Mouse (Mus musculus) CD4-positive, CD25-positive, alpha-beta regulatory T cell, adult 4 months (primary cell): Measurements from ENCODE around the gene Ccdc117. TPM values are rescaled to one million over a fixed set of nuclear protein-coding genes. Genes with fewer than 3 reads are reported as not detected.
A peak's percentile ranks its signal among the peaks of the same experiment; 100 is the strongest.
"Not testable (repeated sequence)": the region's sequence is repeated elsewhere in the genome, so short reads cannot be mapped to it uniquely, and the experiment has no call there.

Source experiments
- ATAC-seq: one replicate; pipeline ENCODE4 v1.8.0; 2017
- polyA plus RNA-seq, 2 experiments: library from polyadenylated mRNA; unstranded; fragments of 100-300 nt; shearing (Covaris generic); gene quantifications; one replicate each; pipeline ENCODE4 v1.2.1; 2017

Ccdc117 gene
- polyA plus RNA-seq, 2 experiments from 2014 or later, result 2.9 to 5.2 TPM

DNA sequence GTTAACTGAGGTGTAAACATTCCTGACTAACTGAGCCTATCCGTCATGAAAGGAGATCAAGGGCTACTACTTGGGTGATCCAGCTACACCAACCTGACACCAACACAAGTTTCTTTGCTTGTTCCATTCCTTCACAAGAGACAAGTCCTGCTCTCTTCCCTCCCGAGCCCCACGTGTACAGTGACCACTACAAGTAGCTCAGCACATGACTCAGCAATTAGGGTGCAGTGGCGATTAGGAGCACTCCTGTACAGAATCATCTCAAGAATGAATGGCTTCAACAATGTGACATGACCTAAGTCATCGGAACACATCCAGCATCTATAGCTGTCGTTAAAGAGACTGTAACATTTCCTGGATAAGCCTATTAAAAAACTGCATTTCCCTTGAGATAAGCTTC is 11.3 kb downstream of the Ccdc117 start:
- no peak for ATAC-seq

DNA sequence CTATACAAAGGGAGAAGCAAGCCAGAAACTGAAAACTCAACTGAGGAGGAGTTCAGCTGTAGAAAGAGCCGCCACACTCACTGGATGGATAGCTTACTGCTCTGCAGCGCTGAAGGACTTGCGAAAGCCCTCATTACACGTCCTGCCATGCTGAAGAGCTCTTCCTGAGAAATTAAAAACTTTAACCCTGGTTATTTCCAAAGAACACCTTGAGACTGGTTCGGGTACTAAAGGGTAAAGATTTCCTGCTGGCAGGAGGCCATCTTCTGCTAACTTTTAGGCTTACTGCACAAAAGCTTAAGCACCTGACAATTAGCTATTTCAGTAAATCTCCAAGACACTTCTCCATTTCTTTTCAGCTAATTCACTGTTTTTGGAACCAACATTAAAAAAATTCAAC is 11.8 kb downstream of the Ccdc117 start:
- no peak for ATAC-seq

DNA sequence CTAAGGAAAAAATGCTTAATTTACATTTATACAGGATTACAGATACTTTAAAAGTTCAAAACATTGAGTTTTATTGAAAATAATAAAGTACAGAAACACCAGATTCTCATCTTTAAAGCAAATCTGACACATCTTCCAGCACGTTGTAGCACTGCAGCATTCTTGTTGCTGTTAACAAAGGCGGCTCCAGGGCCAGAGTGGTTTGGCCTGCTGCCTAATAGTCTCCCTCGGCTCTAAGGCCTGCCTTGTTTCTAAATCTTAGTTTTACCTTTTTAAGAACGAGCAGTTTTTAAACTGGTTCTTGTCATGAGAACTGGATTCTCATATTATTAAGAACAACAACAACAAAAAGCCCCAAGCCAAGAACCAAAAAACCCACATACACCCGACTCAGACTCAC is 13.1 kb downstream of the Ccdc117 start:
- no peak for ATAC-seq

DNA sequence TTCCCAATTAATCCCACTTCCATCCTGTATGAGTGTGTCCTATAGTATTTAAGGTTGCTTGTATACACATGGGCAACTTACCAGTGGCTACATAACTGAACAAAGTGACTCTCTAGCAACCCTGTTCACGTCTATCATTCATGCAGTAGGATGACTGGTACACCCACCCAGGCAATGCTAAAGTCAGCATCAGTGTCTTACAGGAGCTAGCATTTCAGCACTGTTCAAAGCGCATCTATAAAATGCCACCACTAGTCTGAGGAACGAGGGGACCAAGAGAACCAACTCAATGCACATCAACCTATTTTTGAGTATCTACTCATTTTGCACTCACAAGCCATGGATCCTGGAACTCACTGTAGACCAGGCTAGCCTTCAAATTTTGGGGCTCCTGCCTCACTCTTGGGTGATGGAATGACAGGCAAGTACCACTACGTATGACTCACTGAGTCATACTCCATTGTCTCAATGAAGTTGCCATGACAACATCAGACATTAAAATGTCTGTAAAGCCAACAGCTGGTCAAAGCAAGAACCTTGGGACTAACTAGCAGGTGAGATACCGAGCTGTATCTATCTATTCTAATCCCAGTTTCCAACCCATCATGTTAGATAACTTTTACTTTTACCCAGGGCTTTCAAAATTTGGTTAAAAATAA is 14.0 kb downstream of the Ccdc117 start:
- no peak for ATAC-seq

DNA sequence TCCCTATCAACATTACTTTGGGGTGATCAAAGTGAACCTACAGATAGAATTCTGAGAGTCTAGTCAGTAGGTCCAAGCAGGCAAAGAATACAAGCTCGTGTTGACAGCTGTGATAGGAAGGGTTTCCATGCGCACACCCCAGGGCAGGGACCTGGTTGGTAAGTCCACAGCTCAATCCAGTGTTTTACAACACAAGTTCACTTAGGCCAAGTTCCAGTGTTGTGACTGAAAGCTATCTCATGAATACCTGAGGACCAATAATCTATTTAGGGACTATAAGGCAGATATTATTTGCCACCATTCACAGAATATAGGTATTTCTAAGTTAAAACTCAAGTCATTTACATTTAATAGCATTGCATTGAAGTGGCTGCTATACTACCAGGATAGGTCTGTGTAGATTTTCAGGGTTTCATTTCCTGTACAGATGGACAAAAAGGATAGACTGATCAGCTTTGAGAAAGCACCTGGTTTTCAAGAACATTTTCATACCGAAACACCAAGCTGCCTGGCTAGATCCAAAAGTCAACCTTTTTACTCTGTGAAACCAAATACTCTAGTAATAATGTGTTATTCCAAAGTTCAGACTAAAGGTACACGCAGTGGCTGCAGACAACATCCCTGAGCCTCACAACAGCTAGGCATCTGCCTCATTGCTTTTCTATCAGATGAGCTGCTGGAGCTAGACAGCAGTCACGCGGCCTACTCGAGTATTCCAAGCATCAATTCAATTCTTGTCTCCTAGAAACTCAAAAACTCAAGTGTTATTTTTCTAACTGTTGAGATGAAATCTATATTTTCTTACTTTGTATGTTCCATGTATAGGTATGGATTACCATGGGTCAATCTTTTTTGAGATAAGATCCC is 15.2 kb downstream of the Ccdc117 start:
- no peak for ATAC-seq

DNA sequence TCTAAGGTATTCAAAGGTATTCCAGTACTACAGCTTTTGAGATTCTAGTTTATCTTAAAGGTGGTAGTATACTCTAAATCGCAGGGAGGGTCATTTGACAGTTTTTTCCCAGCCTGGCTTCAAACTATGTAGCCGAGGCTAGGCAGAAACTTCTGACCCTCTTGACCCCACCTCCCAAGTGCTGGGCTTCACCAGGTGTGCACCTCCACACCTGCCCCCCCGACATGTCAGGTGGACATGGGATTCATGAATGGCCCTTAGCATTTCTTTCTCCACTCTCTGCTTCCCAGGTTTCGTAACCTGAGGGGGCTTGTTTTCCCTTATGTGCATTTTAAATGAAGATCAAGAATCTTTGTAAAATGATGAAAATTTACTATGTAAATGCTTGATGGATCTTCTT is 16.6 kb downstream of the Ccdc117 start:
- no peak for ATAC-seq

DNA sequence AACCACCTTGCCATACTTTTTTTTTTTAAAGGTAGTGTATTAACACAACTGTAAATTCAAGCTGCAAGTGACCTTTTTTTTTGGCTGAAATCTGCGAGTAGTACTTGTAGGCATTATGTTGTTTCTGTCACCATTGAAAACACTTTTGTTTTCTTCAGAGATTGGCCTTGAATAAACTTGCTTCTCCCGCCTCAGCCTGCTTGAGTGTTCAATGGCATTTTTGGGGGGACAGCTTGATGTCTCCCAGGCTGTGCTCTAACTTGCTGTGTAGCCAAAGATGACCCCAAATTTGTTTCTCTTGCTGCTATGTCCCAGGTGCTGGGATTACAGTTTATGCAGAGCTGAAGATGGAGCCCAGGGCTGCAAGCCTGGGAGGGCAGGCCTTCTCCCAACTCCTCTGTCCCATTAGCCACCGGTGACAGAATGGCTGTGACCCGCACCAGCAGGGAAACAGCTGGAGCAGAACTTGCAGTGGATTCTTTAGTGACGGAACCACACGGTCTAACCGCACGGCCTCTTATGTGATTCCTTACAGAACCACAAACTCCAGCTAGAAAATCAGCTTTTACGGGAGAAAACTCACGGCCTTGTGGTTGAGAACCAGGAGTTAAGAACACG is 19.1 kb downstream of the Ccdc117 start:
- ATAC-seq, result no peak

DNA sequence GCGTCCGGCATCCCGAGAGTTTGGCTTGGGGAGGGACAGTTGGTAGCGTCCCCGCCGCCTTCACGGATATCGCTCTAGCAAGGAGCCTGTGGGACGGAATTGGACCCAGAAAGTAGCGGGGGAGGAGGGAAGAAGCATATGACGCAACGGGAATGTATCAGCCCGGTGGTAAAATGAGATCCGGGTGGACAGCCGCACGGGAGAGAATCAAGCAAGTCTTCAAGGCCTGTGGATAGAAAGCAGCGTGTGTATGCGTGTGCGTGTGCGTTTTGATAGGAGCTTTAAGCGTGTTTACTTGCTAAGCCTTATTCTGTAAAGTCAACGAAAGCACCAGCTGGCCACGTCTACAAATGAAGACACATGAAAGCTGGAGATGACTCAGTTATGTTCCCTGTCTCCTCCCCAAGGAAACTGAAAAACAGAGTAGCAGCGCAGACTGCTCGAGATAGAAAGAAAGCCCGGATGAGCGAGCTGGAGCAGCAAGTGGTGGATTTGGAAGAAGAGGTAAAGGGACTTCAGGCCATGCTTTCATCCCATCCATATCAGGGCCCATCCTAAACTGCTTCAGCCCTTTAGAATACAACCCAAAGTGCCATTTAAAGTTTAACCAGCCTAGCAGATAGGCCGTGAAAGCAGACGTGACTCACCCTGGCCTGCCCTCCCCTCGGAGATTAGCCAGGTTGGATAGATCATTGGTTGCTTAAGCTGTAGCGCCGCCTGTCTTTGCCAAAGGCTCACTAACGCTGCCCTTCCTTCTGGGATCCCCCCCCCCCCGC is 20.3 kb downstream of the Ccdc117 start:
- peak; percentile 56 for ATAC-seq

DNA sequence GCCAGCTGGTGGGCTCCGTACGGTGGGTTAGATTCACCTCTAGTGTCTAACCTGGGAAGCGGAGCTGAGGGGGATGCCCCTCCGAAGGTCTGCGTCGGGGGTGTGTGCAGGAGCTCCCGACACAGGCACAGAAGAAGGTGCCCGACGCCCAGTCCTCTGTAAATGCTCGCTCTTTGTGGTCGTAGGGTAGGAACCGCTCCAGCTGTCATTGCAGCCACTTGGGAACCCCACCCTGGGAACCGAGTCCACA is 20.8 kb downstream of the Ccdc117 start:
- peak; percentile 46 for ATAC-seq

DNA sequence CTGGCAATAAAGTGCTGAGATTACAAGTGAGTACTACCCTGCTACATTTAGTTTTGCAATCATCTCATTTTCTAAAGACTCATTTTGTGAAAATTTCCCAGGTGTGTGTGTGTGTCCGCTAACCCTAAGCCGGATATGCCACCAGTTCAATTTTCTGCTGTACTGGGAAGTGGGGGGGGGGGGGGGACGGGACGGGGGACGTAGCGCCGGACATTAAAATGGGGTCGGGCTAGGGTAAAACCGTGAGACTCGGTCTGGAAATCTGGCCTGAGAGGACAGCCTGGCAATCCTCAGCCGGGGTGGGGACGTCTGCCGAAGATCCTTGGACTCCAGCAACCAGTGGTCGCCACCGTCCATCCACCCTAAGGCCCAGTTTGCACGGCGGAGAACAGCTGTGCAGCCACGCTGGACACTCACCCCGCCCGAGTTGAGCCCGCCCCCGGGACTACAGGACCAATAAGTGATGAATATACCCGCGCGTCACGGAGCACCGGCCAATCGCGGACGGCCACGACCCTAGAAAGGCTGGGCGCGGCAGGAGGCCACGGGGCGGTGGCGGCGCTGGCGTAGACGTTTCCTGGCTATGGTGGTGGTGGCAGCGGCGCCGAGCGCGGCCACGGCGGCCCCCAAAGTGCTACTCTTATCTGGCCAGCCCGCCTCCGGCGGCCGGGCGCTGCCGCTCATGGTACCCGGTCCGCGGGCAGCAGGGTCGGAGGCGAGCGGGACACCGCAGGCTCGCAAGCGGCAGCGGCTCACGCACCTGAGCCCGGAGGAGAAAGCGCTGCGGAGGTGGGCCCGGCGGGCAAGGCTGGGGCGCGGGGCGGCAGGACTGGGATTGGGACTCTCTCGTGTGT is 21.3 kb downstream of the Ccdc117 start, which contains the start of gene Xbp1:
Xbp1 (plus strand) TSS at position 248 of the 854 bp plus-strand sequence.
- ATAC-seq, result peak; percentile 89

DNA sequence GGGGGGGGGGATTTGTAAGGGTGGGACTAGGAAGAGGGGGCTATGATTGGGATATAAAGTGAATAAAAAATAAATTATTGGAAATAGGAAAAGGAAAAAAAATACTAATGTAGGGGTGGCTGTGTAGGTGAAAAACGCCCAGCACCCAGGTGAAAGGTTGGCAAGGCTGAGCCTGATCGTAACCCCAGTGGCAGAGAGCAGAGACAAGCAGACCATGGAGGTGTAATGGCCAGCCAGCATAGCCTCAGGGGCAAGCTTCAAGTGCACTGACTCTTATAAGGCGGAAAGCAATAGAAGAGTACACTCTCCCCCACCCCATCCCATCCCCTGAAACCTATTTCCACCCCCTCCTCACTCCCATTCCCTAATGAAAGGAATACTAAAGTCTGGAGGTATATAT is 22.3 kb downstream of the Ccdc117 start:
- ATAC-seq, result no peak

DNA sequence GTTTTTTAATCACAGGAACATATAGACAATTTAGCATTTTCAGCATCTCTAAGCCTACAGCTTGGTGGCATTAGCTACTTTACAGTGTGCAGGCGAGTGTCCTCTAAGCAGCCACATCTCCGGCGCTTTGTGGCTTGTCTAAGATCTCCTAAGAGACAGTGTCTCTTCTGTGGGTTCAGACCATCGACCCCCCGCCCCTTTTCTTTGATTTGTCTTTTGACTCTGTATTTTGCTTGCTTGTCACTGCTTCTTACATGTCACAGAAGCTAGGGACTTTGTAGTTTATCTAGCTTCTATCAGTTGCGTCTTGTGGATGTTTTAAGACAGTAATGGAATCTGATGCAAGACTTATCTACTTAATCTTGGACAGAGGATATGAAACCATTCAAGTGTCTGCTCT is 24.6 kb downstream of the Ccdc117 start:
- no peak for ATAC-seq

DNA sequence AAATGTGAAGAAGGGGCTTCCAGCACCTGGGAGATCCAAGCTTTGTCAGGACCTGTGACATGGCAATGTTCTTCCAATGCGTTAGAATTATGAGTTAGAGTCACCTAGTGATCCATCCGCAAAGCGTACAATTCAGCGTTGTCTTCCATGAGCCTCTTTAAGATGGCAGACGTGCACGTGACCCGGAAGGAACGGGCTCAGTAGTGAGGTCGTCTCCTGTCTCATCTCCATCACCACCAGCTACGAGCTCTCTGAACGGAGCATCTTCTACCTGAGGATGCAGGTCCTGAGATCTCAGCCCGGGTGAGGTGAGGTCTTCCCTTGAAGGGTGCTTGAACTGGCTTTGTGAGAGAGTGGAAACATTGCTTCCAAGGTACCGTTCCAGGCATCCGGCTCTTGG is 25.4 kb downstream of the Ccdc117 start:
- no peak for ATAC-seq

DNA sequence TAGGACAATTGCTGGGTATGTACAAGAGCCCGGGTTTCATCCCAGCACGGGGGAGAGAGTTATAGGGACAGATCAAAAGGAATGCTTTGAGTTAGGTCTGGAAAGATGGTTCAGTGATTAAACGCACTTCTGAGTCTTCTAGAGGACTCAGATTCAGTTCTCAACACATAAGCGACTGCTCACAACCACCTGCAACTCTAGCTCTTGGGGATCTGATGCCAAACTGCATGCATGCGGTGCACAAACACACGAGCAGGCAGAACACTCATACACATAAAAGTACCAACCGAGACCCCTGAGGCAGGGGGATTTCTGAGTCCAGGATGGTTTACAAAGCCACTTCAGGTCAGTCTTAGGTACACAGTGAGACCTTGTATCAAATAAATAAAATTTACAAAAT is 25.8 kb downstream of the Ccdc117 start:
- no peak for ATAC-seq

DNA sequence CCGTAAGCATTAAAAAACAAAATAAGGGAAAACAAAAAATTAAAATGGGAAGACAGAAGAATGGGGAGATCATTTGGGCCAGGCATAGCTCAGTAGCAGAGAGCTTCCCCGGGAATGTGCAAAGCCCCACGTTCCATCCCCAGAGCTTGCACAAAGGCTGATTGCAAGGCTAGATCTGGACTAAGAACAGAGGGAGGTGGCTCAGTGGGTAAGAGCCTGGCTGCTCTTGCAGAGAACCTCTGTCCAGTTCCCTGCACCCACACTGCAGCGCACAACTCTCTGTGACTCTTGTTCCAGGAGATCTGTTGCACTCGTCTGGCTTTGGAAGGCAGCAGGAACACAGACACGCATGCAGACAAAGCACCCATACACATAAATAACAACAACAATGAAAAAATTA is 26.3 kb downstream of the Ccdc117 start:
- ATAC-seq, result no peak

DNA sequence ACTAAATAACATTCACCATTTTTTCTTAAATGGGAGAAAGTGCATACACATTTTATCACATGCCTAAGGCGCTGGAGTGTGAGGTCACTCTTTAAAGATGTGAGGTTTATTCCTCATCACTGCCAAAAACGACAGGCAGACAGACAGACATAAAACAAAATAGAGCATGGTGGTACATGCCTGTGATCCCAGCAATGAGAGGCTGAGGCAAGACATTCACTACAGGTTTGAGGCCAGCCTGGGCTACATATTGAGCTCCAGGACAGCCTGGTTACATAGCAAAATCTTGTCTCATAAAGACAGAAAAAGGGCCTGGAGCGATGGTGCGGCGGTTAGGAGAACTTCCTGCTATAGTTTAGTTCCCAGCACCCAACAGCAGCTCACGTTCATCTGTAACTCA is 26.8 kb downstream of the Ccdc117 start:
- ATAC-seq, result no peak

DNA sequence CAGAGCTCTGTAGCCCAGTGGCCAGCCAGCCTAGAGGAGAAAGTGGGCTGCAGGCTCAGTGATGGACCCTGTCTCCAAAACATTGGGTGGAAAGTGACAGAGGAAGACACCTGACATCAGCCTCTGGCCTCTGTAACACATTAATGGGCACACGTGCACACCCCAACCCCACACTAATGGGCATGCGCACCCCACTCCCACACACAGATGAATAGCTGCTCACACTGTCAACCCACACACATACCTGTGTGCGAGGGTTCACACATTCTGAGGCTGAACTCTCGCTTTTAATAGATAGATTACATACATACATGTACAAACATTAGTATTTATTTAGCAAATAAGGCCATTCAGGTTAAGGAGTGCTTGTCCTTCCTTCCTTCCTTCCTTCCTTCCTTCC is 27.9 kb downstream of the Ccdc117 start:
- no peak for ATAC-seq

DNA sequence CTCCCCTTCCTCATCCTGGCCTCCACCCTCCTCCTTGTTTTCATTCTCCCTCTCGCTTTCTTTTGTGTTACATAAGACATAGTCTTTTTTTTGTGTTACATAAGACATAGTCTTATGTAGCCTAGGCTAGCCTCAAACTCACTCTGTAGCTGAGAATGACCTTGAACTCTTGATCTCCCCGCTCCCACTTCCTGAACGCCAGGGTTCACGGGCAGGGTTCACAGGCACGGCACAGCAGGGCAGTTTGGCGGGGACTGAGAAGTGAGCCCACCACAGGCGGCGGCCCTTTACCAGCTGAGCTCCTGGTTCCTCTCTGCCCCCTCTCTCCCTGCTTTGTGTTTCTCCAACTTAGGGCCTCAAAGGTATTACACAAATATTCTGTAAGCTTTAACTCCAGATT is 29.0 kb downstream of the Ccdc117 start:
- no peak for ATAC-seq

DNA sequence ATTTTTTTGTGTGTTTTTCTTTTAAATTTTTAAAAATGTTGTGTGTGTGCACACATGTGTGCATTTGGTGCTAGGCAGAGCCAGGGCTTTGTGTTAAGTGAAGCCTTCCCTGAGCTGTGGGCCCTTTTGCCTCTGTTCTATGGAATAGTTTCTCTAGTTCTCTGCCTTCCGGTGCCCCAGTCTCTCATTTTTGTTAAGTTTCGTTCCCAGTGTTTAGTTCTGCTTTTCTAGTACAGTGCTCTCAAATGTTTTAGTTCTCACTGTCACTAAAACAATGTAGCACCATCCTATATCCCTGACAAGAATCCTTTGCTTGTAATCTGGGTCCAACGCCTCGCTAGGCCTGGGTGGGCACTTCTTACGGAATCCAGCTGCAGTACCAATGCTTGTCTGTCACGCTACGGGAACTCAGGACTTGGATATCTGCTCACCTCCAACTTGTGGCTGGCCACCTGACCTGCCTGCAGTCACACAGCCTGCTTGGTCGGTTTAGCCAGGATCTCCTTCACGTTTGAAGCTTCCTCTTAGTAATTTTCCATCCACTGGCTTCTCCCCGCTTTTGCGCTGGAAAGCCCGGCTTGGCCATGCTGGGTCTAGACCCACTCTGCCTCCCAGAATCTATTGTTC is 29.8 kb downstream of the Ccdc117 start:
- ATAC-seq, result no peak

DNA sequence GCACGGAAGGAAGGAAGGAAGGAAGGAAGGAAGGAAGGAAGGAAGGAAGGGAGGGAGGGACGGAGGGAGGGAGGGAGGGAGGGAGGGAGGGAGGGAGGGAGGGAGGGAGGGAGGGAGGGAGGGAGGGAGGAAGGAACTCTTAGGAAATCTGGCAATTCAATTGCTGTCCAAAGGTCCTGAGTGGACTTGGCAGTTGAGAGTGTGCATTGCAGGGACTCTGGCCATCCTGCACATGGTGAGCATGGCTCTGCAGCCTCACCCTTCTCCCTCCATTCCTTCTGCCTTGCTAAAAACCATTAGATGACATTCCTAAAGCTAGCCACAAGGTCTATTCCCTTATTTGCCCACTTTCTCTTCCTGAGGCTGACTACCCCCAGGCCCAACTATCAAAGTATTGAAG is 31.3 kb downstream of the Ccdc117 start:
- not testable (repeated sequence) for ATAC-seq

DNA sequence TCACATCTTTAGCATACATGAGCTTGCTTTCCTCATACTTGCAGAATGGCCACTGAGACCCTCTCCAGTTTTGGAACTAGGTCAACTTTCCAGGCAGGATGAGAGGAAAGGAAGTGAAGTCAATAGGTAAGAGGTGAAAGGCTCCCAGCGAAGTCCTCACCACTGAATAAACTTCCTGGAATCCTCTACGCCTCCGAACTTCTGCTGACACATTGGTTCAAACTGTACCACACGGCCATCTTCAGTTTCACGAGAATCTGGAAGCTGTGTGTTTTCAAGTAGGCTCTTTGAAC is 31.9 kb downstream of the Ccdc117 start:
- no peak for ATAC-seq
